Mouse (Mus musculus): ENCODE data around the gene Shkbp1. TPM values are rescaled to one million over a fixed set of nuclear protein-coding genes. Genes with fewer than 3 reads are reported as not detected.

Gene Shkbp1
- polyA plus RNA-seq, 1 experiment from 2014 or later, result 35.4 TPM

- Histone ChIP-seq H3K9me3 (replicated peaks) (peaks cover 10% of the 10 kb centered on the region), H3K36me3 (peaks cover 34% of the 10 kb centered on the region), H3K4me1 (replicated peaks) (peaks cover 13% of the 10 kb centered on the region), H3K27ac (ENCODE audit: poor library complexity, severe bottlenecking) (no peak overlapping the region), H3K27me3 (replicated peaks) (peaks cover 17% of the 10 kb centered on the region), H3K4me3 (no peak overlapping the region), H3K4me2 (peak overlapping the region; percentile 61), H3K9ac (no peak overlapping the region)
- no peak for ATAC-seq (ENCODE audit: insufficient number of reproducible peaks, low FRiP score)
- WGBS, result 38% methylated on average over 3 of the region's 3 CpGs
Observed at GRCm38 (mm10) chr7:27309832-27310231, 46.0 kb downstream of the Shkbp1 start.

DNA sequence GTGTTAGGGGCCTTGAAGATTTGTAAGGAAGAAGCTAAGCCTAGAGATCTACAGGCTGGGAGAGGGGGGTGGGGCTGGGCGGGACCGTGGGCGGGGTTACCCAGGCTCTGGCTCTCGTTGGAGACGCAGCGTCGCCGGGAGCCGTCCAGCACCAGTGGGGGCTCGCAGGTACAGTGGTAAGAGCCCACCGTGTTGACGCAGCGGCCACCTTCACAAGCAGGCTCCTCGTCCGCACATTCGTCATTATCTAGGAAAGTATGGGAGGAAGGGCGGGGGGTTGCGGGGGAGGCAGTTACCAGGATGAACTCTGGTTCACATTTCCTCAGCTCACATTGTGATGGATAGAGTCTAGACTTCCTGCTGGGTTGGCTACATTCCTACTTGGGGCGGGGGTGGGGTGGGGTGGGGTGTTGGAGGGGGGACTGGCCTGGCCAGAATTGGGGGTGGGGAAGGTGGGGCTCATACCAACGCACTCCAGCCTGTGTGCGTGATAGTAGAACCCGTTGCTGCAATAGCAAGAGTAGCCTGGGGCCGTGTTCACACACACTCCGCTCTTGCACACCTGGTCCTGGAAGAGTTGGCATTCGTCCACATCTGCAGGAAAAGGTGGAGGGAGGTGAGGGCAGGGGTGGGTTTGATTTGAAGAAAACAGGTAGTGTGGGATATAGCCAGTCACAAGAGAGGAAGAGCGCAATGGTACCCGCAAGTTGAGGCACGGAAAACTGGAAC lies 46.8 kb downstream of the Shkbp1 start:
- peaks cover 13% of the 10 kb centered on the region for H3K4me1 ChIP-seq (replicated peaks)
- peak overlapping the region; percentile 60 for H3K4me2 ChIP-seq
- 11% methylated on average over 28 of the region's 28 CpGs for WGBS
- peaks cover 1% of the 10 kb centered on the region for H3K9me3 ChIP-seq (replicated peaks)
- H3K36me3 ChIP-seq, result peaks cover 25% of the 10 kb centered on the region
- peaks cover 23% of the 10 kb centered on the region for H3K27me3 ChIP-seq (replicated peaks)
- ATAC-seq (ENCODE audit: insufficient number of reproducible peaks, low FRiP score), result peak; percentile 54; the same call in 1 of the 2 replicates
- peak overlapping the region; percentile 20 for H3K4me3 ChIP-seq
- no peak overlapping the region for H3K27ac ChIP-seq (ENCODE audit: poor library complexity, severe bottlenecking)
- no peak overlapping the region for H3K9ac ChIP-seq

DNA sequence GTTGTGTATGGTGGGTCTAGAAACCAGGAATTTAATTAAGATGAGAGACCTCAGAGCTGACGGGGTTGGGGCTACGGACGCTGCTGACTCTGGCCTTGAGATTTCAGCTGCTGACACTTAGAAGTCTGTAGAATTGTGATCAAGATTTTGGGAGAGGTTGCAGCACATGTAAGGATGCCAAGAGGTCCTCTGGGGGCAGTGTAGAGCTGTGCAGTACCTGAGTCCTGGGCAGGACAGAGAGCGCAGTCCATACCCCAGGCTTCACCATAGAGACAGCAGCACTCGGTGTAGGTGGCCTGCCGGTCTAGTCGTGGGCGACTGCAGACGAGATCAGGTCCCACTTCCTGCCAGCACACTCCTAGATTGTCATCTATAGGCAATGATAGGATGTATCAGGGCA lies 48.3 kb downstream of the Shkbp1 start:
- no peak for ATAC-seq (ENCODE audit: insufficient number of reproducible peaks, low FRiP score)
- 63% methylated on average over 9 of the region's 9 CpGs for WGBS
- H3K27me3 ChIP-seq (replicated peaks), result peaks cover 32% of the 10 kb centered on the region

DNA sequence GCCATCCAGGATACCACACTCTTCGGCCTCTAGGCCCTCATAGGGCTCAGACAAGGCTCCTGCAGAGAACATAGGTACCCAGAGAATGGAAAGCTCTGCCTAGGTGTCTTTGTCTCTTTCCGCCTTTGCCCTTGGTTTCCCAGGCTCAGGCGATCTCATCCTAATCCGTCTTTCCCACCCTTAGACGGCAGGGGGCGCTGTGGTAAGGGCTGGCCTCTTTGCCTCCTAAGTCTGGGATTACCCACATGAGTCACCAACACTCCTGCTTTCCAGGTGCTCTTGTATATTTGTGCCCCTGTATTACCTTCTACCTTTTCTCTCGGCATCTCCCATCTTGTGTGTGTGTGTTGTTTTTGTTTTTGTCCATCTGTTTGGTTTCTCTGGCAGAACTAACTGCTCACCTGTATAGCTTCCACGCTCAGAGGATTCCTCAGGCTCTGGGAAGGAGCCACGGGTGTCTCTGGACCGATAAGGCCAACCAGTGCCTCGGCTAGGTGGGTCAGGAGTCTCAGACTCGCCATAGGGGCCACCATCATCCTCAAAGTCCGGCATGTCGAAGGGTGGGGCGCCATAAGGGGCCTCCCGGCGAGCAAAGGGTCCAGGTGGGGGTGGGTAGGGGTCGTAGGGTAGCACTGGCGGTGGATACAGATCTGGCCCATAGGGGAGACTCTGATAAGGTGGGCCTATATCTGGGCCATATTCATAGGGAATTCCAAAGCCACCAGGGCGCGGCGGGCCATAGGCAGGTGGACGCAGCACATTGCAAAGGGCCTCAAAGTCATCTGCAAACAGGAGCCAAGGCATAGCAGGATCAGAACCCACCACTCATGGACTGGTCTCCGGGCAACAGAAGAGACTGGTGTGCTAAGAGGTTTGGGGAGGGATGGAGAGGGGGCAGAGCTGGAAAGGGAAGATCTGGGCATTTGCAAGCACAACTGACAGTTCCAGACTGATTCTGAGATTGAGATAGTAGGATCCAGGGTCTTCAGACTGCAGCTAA lies 49.4 kb downstream of the Shkbp1 start:
- Histone ChIP-seq H3K4me1 (replicated peaks) (peaks cover 13% of the 10 kb centered on the region), H3K4me3 (no peak overlapping the region), H3K9me3 (replicated peaks) (no peaks in the 10 kb centered on the region), H3K27ac (ENCODE audit: poor library complexity, severe bottlenecking) (no peak overlapping the region), H3K36me3 (0 out of 2 replicates have a peak, but pooled peaks cover 14% of the 10 kb centered on the region), H3K27me3 (replicated peaks) (peaks cover 30% of the 10 kb centered on the region), H3K4me2 (no peak overlapping the region), H3K9ac (no peak overlapping the region)
- ATAC-seq (ENCODE audit: insufficient number of reproducible peaks, low FRiP score), result no peak
- 69% methylated on average over 24 of the region's 24 CpGs for WGBS

More for the DNA sequence above, 48.3 kb downstream of the Shkbp1 start:
- Histone ChIP-seq H3K4me3 (no peak overlapping the region), H3K9me3 (replicated peaks) (no peaks in the 10 kb centered on the region), H3K27ac (ENCODE audit: poor library complexity, severe bottlenecking) (no peak overlapping the region), H3K9ac (no peak overlapping the region), H3K4me1 (replicated peaks) (peaks cover 13% of the 10 kb centered on the region), H3K4me2 (no peak overlapping the region), H3K36me3 (0 out of 2 replicates have a peak, but pooled peaks cover 14% of the 10 kb centered on the region)

- Histone ChIP-seq H3K4me1 (replicated peaks) (peaks cover 8% of the 10 kb centered on the region), H3K36me3 (0 out of 2 replicates have a peak, but pooled peaks cover 14% of the 10 kb centered on the region), H3K4me3 (no peak overlapping the region), H3K4me2 (no peak overlapping the region), H3K9ac (no peak overlapping the region), H3K9me3 (replicated peaks) (no peaks in the 10 kb centered on the region), H3K27me3 (replicated peaks) (peaks cover 22% of the 10 kb centered on the region), H3K27ac (ENCODE audit: poor library complexity, severe bottlenecking) (no peak overlapping the region)
- ATAC-seq (ENCODE audit: insufficient number of reproducible peaks, low FRiP score), result no peak
- 79% methylated on average over 17 of the region's 17 CpGs for WGBS
Observed at GRCm38 (mm10) chr7:27305091-27305730, 50.6 kb downstream of the Shkbp1 start.

GRCm38 (mm10) chr7:27302172-27302571 lies 53.6 kb downstream of the Shkbp1 start:
- Histone ChIP-seq H3K9me3 (replicated peaks) (no peaks in the 10 kb centered on the region), H3K4me3 (no peak overlapping the region), H3K27me3 (replicated peaks) (peaks cover 22% of the 10 kb centered on the region), H3K4me2 (no peak overlapping the region), H3K4me1 (replicated peaks) (no peaks in the 10 kb centered on the region), H3K9ac (no peak overlapping the region), H3K36me3 (0 out of 2 replicates have a peak, but pooled peaks cover 14% of the 10 kb centered on the region), H3K27ac (ENCODE audit: poor library complexity, severe bottlenecking) (no peak overlapping the region)
- WGBS, result 8% methylated on average over 11 of the region's 11 CpGs
- 0 out of 2 replicates have a peak, but pooled peaks have one; percentile 23 for ATAC-seq (ENCODE audit: insufficient number of reproducible peaks, low FRiP score)

DNA sequence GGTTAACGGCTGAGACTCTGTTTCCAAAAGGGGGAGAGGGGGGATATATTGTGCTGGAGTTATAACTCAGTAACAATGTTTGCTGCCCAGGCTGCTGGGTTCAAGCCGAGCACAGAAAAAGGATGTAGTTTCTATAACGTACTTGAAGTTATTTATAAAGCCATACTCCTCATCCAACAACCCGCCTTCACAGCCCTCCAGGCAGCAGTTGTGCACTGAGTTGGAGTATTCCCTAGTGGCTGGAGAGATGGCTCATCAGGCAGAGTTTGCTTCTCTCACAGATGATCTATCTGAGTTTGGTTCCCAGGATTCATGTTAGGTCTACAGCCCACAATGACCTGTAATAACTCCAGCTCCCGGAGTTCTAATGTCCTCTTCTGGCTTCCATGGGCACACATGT lies 55.0 kb downstream of the Shkbp1 start:
- 77% methylated on average over 5 of the region's 5 CpGs for WGBS
- Histone ChIP-seq H3K4me3 (no peak overlapping the region), H3K4me1 (replicated peaks) (no peaks in the 10 kb centered on the region), H3K4me2 (no peak overlapping the region), H3K36me3 (0 out of 2 replicates have a peak, but pooled peaks cover 6% of the 10 kb centered on the region), H3K27me3 (replicated peaks) (peaks cover 20% of the 10 kb centered on the region), H3K27ac (ENCODE audit: poor library complexity, severe bottlenecking) (no peak overlapping the region), H3K9ac (no peak overlapping the region), H3K9me3 (replicated peaks) (0 out of 2 replicates have a peak, but pooled peaks cover 2% of the 10 kb centered on the region)
- ATAC-seq (ENCODE audit: insufficient number of reproducible peaks, low FRiP score), result no peak

DNA sequence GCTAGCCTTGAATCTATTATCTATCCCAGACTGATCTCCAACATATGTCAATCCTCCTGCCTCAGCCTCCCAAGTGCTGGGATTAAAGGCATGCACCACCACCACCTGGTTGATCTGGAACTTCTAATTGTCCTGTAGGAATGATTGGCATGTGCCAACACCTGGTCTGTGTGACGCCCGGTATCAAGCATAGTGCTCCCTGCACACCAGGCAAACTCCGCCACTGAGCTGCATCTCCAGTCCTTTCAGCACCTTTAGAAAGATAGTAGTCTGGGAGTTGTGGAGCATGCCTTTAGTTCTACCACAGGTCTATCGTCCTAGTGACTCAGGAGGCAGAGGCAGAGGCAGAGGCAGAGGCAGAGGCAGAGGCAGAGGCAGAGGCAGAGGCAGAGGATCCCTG lies 55.5 kb downstream of the Shkbp1 start:
- Histone ChIP-seq H3K9ac (no peak overlapping the region), H3K27me3 (replicated peaks) (peaks cover 20% of the 10 kb centered on the region), H3K4me3 (no peak overlapping the region), H3K9me3 (replicated peaks) (0 out of 2 replicates have a peak, but pooled peaks cover 2% of the 10 kb centered on the region), H3K36me3 (0 out of 2 replicates have a peak, but pooled peaks cover 4% of the 10 kb centered on the region), H3K4me2 (no peak overlapping the region), H3K27ac (ENCODE audit: poor library complexity, severe bottlenecking) (no peak overlapping the region), H3K4me1 (replicated peaks) (no peaks in the 10 kb centered on the region)
- no peak for ATAC-seq (ENCODE audit: insufficient number of reproducible peaks, low FRiP score)
- 62% methylated on average over 4 of the region's 4 CpGs for WGBS

- H3K9ac ChIP-seq, result no peak overlapping the region
- no peak for ATAC-seq (ENCODE audit: insufficient number of reproducible peaks, low FRiP score)
- H3K27me3 ChIP-seq (replicated peaks), result peaks cover 7% of the 10 kb centered on the region
- no peak overlapping the region for H3K27ac ChIP-seq (ENCODE audit: poor library complexity, severe bottlenecking)
- peaks cover 5% of the 10 kb centered on the region; the same call in 1 of the 2 replicates for H3K9me3 ChIP-seq (replicated peaks)
- H3K4me3 ChIP-seq, result no peak overlapping the region
- no peaks in the 10 kb centered on the region for H3K36me3 ChIP-seq
- no peak overlapping the region for H3K4me2 ChIP-seq
- no peaks in the 10 kb centered on the region for H3K4me1 ChIP-seq (replicated peaks)
- WGBS, result 75% methylated on average over 6 of the region's 6 CpGs
Observed at GRCm38 (mm10) chr7:27298816-27299215, 57.0 kb downstream of the Shkbp1 start.

- Histone ChIP-seq H3K4me1 (replicated peaks) (no peaks in the 10 kb centered on the region), H3K27ac (ENCODE audit: poor library complexity, severe bottlenecking) (no peak overlapping the region), H3K4me3 (no peak overlapping the region), H3K27me3 (replicated peaks) (peaks cover under 1% of the 10 kb centered on the region; the same call in 1 of the 2 replicates), H3K36me3 (no peaks in the 10 kb centered on the region), H3K4me2 (no peak overlapping the region), H3K9me3 (replicated peaks) (peaks cover 8% of the 10 kb centered on the region; the same call in 1 of the 2 replicates), H3K9ac (no peak overlapping the region)
- WGBS, result 82% methylated on average over 16 of the region's 16 CpGs
- no peak for ATAC-seq (ENCODE audit: insufficient number of reproducible peaks, low FRiP score)
Observed at GRCm38 (mm10) chr7:27298033-27298610, 57.7 kb downstream of the Shkbp1 start.

All from heart, embryonic 12.5 days (tissue).